Mouse (Mus musculus) intestine, embryonic 14.5 days (tissue): ENCODE measurements around the gene Apol7a. TPM values are rescaled to one million over a fixed set of nuclear protein-coding genes. Genes with fewer than 3 reads are reported as not detected.

Experiments used
- ATAC-seq: fragments of 200-750 bp; cut with Nextera tagmentation; replicated peaks from 2 replicates; pipeline ENCODE4 v1.8.0; 2017; ENCODE audit warnings: low read depth, moderate number of reproducible peaks, moderate TSS enrichment, moderate library complexity; ENCODE audit not compliant: low FRiP score, low TSS enrichment
- DNase-seq: peaks from one replicate; pipeline ENCODE4 v3.0.0-alpha.2; 2018; ENCODE audit warnings: low spot score
- H3K27ac ChIP-seq: fragments of 300-500 bp; sonication (generic); 2 replicates; pipeline ENCODE4 v1.5.1; 2014; ENCODE audit warnings: low read depth, mild to moderate bottlenecking, control low read depth
- H3K27me3 ChIP-seq: fragments of 300-500 bp; sonication (generic); replicated peaks from 2 replicates; pipeline ENCODE4 v1.6.1; 2014; ENCODE audit warnings: low read length, control low read depth; ENCODE audit not compliant: control insufficient read depth, insufficient read depth
- H3K36me3 ChIP-seq: fragments of 300-500 bp; sonication (generic); 2 replicates; pipeline ENCODE4 v1.6.1; 2014; ENCODE audit warnings: low read length, control low read depth; ENCODE audit not compliant: control insufficient read depth, insufficient read depth
- H3K4me1 ChIP-seq: fragments of 300-500 bp; sonication (generic); replicated peaks from 2 replicates; pipeline ENCODE4 v1.6.1; 2014; ENCODE audit warnings: low read length, control low read depth, mixed read lengths; ENCODE audit not compliant: control insufficient read depth, insufficient read depth
- H3K4me2 ChIP-seq: fragments of 300-500 bp; sonication (generic); 2 replicates; pipeline ENCODE4 v1.6.1; 2014; ENCODE audit warnings: low read length
- H3K4me3 ChIP-seq: fragments of 300-500 bp; sonication (generic); 2 replicates; pipeline ENCODE4 v1.5.1; 2014; ENCODE audit warnings: low read depth, low read length, control low read depth, mixed read lengths
- H3K9ac ChIP-seq: fragments of 300-500 bp; sonication (generic); 2 replicates; pipeline ENCODE4 v1.6.1; 2014; ENCODE audit warnings: mild to moderate bottlenecking, low read length
- H3K9me3 ChIP-seq: fragments of 300-500 bp; sonication (generic); 2 replicates; pipeline ENCODE4 v1.6.1; 2016; ENCODE audit warnings: low read length, control low read depth; ENCODE audit not compliant: control insufficient read depth
- WGBS: fragments of 180-500 bp; shearing (Covaris S2); extraction: QIAGEN DNeasy Blood & Tissue Kit; methylation state at CpG from one replicate; pipeline ENCODE4 v1.1.7; 2014; 5-methylcytosine and 5-hydroxymethylcytosine counted together
- polyA plus RNA-seq: library from polyadenylated mRNA; unstranded; fragments of >200 nt; fragmentation: Nextera tagmentation; extraction: Ambion mirVana; gene quantifications from 2 replicates; pipeline ENCODE4 v1.2.1, GENCODE M21; 2014

Apol7a gene
- polyA plus RNA-seq, 1 experiment from 2014 or later = 9.7 TPM

GRCm38 (mm10) chr15:77348146-77348545, 50.8 kb downstream of the Apol7a start:
- DNase-seq (no peak), ATAC-seq (no peak)
- Histone ChIP-seq H3K4me2 (no peak overlapping the region), H3K4me3 (no peak overlapping the region), H3K27me3 (no peaks in the 10 kb centered on the region), H3K27ac (no peak overlapping the region), H3K9ac (no peak overlapping the region), H3K9me3 (no peaks in the 10 kb centered on the region), H3K4me1 (peaks cover 20% of the 10 kb centered on the region), H3K36me3 (no peaks in the 10 kb centered on the region)
- 82% methylated on average over 7 of the region's 7 CpGs for WGBS

DNA sequence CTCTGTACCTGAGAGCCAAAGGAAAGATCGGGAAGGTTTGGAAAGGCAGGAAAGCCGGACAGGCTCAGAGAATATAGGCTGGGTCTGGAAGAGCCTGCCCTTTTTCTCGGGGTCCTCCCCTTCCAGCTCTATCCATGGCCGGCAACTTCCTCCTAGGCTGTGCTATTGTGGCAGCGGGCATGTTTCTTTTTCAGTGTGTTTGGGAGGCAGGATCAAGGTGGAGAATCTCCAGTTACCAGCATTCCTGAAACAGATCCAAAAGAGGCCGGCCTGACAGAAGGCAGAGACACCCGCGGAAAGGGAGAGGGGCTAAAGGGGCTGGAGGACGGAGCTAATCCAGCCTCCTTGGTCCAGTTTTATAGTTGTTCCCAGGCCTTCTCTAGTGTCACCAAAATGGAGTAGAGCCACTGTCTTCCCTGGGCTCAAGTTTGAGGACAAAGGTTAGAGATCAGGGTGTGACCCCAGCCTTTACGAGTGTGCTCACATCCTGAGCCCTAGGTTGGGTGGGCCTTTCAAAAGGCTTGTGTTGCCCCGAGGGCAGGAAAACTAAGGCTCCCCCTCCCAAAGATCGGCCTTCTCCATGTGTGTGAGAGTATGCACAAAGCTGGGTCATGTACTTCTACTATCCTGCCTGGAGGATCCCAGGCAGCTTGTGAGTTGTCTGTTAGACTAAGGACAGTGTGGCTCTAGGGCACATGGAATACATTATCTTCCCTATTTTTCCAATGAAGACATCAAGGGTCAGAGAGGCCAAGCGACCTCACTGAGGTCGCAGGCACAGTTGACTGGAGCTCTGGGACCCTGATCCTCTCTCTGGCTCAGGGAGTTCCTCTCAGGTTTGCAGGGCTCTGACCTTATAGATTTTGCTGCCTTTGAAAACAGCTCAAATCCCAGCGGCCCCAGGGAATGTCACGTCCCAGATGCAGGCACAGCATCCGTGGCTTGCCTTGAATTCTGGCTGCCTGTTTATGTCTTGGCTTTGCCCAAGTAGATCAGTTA, 54.5 kb downstream of the Apol7a start:
- no peaks in the 10 kb centered on the region for H3K9me3 ChIP-seq
- H3K27me3 ChIP-seq = no peaks in the 10 kb centered on the region
- peaks cover 31% of the 10 kb centered on the region for H3K4me1 ChIP-seq
- peak overlapping the region; percentile 30 for H3K9ac ChIP-seq
- H3K4me2 ChIP-seq = peak overlapping the region; percentile 50
- ATAC-seq (peak; percentile 67), DNase-seq (peak; percentile 79)
- peak overlapping the region; percentile 13; the same call in 1 of the 2 replicates for H3K4me3 ChIP-seq
- peak overlapping the region; percentile 97 for H3K27ac ChIP-seq
- 27% methylated on average over 17 of the region's 17 CpGs for WGBS
- no peaks in the 10 kb centered on the region for H3K36me3 ChIP-seq

DNA sequence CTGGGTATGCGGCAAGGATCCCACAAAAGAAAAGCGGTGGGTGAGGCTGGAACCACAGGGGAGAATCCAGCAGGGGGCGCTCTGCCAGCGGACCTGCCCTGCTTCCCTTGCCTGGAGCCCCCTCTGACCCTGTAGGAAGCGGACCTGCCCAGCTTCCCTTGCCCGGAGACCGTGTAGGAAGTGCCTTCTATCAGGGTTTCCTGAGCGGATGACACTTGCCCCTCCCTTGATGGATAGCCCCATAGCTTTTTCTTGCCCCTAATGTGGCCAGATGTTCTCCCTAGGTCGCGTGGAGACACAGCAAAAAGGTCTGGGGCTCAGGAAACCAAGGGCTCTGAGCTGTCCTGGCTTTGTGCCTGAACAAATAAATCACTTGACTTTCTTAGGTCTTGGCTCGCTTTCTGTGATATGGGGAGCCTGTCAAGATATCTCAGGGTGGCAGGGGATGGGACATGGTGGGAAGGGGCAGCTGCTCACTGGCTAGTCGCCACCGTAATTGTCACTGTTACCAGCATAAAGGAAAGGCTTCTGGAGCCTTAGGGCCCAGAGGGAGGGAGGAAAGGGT, 55.3 kb downstream of the Apol7a start:
- peak overlapping the region; percentile 97 for H3K27ac ChIP-seq
- DNase-seq (peak; percentile 91), ATAC-seq (peak; percentile 58)
- H3K4me3 ChIP-seq = peak overlapping the region; percentile 13; the same call in 1 of the 2 replicates
- no peaks in the 10 kb centered on the region for H3K9me3 ChIP-seq
- H3K9ac ChIP-seq = peak overlapping the region; percentile 30
- peaks cover 34% of the 10 kb centered on the region for H3K4me1 ChIP-seq
- no peaks in the 10 kb centered on the region for H3K27me3 ChIP-seq
- peak overlapping the region; percentile 50 for H3K4me2 ChIP-seq
- 4% methylated on average over 13 of the region's 13 CpGs for WGBS
- no peaks in the 10 kb centered on the region for H3K36me3 ChIP-seq

DNA sequence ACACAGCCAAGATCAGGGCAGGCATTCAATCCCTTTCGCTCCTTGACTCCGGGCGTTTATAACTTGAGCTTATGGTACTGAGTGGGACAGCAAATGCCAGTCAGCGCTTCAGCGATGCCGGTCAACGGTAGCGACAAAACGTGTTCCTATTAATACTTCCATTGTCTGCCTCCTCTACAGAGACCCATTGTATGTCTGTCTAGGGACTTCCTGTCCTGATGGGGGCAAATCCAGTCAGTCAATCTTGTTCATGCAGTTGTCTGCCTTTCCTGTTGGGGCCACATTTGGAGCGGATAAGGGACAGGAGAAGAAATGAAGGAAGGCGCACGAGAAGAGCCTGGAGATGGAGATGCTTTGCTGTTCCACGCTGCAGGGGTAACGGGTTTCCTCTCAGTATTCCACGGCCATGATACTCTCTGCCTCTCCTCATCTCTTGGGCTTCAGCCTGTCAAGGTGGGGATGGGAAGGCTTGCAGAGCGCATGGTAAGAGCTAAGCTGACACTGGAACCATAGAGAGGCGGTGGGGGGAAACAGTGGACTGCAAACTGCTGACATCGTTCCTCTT, 55.9 kb downstream of the Apol7a start:
- H3K4me3 ChIP-seq = no peak overlapping the region
- WGBS = 33% methylated on average over 18 of the region's 18 CpGs
- H3K4me1 ChIP-seq = peaks cover 34% of the 10 kb centered on the region
- no peaks in the 10 kb centered on the region for H3K9me3 ChIP-seq
- peak overlapping the region; percentile 97 for H3K27ac ChIP-seq
- no peaks in the 10 kb centered on the region for H3K36me3 ChIP-seq
- peak overlapping the region; percentile 50 for H3K4me2 ChIP-seq
- H3K9ac ChIP-seq = peak overlapping the region; percentile 22
- DNase-seq = peak; percentile 66
- ATAC-seq = no peak
- no peaks in the 10 kb centered on the region for H3K27me3 ChIP-seq

DNA sequence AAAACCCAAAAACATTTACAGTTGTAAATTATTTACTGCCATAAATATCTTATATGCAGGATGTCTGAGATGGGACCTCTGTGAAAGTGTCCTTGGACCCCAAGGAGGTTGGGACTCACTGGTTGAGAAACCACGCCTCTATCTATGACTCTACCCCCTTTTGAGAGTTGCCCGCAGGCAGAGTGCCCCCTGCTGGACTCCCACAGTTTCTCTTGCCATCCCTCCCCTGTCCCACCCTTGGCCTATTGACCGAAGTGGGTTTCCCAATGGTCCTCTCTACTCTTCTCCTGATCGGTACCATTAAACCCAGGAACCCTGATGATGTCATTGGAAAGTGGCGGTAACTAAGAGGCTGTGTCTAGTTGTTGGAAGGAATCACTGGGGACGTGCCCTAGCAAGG, 56.9 kb downstream of the Apol7a start:
- no peaks in the 10 kb centered on the region for H3K27me3 ChIP-seq
- no peak overlapping the region for H3K9ac ChIP-seq
- ATAC-seq (no peak), DNase-seq (no peak)
- H3K4me1 ChIP-seq = peaks cover 34% of the 10 kb centered on the region
- no peak overlapping the region for H3K4me3 ChIP-seq
- 89% methylated on average over 6 of the region's 6 CpGs for WGBS
- no peaks in the 10 kb centered on the region for H3K36me3 ChIP-seq
- no peaks in the 10 kb centered on the region for H3K9me3 ChIP-seq
- H3K4me2 ChIP-seq = no peak overlapping the region
- H3K27ac ChIP-seq = no peak overlapping the region; the same call in 1 of the 2 replicates

DNA sequence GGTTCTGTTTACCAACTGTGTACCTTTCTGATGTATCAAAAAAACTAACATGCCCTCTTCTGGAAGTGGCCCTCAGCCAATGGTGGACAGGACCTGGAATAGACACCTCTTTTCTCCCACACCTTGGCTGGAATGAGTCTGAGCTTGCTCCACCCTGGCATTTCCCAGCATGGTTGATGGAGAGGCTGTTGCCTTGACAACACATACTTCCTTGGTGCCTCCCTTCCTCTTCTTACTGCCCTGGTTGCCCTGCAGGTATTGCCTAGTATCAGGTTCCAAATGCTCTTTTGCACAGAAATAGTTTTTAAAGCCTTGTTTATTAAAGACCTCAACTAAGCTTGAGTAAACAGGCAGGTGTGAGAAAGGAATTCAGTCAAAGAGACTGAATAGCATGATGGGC, 58.3 kb downstream of the Apol7a start:
- no peak overlapping the region for H3K27ac ChIP-seq
- H3K9ac ChIP-seq = no peak overlapping the region
- ATAC-seq (no peak), DNase-seq (no peak)
- H3K4me1 ChIP-seq = peaks cover 40% of the 10 kb centered on the region
- no peaks in the 10 kb centered on the region for H3K36me3 ChIP-seq
- H3K4me3 ChIP-seq = no peak overlapping the region
- H3K4me2 ChIP-seq = no peak overlapping the region
- H3K9me3 ChIP-seq = no peaks in the 10 kb centered on the region
- no peaks in the 10 kb centered on the region for H3K27me3 ChIP-seq

GRCm38 (mm10) chr15:77338924-77339429, 59.9 kb downstream of the Apol7a start:
- Histone ChIP-seq H3K4me2 (no peak overlapping the region), H3K9me3 (no peaks in the 10 kb centered on the region), H3K4me1 (peaks cover 29% of the 10 kb centered on the region), H3K4me3 (no peak overlapping the region), H3K9ac (no peak overlapping the region), H3K27ac (peak overlapping the region; percentile 40; the same call in 1 of the 2 replicates), H3K36me3 (no peaks in the 10 kb centered on the region), H3K27me3 (no peaks in the 10 kb centered on the region)
- WGBS = 39% methylated on average over 8 of the region's 8 CpGs
- ATAC-seq (no peak), DNase-seq (no peak)

GRCm38 (mm10) chr15:77338451-77338850, 60.5 kb downstream of the Apol7a start:
- DNase-seq (no peak), ATAC-seq (peak; percentile 75)
- WGBS = 53% methylated on average over 7 of the region's 7 CpGs

More at GRCm38 (mm10) chr15:77338451-77338850, 60.5 kb downstream of the Apol7a start:
- H3K4me3 ChIP-seq = no peak overlapping the region
- no peaks in the 10 kb centered on the region for H3K27me3 ChIP-seq
- no peak overlapping the region for H3K27ac ChIP-seq
- peaks cover 23% of the 10 kb centered on the region for H3K4me1 ChIP-seq
- no peaks in the 10 kb centered on the region for H3K36me3 ChIP-seq
- no peaks in the 10 kb centered on the region for H3K9me3 ChIP-seq
- no peak overlapping the region for H3K9ac ChIP-seq
- 0 out of 2 replicates have a peak overlapping the region, but pooled peaks have one; percentile 1 for H3K4me2 ChIP-seq
